Mouse (Mus musculus): Measurements from ENCODE around the gene Ldlrad1. TPM values are rescaled to one million over a fixed set of nuclear protein-coding genes. Genes with fewer than 3 reads are reported as not detected.

Gene Ldlrad1
- polyA plus RNA-seq, 1 experiment from 2014 or later, result not detected

DNA sequence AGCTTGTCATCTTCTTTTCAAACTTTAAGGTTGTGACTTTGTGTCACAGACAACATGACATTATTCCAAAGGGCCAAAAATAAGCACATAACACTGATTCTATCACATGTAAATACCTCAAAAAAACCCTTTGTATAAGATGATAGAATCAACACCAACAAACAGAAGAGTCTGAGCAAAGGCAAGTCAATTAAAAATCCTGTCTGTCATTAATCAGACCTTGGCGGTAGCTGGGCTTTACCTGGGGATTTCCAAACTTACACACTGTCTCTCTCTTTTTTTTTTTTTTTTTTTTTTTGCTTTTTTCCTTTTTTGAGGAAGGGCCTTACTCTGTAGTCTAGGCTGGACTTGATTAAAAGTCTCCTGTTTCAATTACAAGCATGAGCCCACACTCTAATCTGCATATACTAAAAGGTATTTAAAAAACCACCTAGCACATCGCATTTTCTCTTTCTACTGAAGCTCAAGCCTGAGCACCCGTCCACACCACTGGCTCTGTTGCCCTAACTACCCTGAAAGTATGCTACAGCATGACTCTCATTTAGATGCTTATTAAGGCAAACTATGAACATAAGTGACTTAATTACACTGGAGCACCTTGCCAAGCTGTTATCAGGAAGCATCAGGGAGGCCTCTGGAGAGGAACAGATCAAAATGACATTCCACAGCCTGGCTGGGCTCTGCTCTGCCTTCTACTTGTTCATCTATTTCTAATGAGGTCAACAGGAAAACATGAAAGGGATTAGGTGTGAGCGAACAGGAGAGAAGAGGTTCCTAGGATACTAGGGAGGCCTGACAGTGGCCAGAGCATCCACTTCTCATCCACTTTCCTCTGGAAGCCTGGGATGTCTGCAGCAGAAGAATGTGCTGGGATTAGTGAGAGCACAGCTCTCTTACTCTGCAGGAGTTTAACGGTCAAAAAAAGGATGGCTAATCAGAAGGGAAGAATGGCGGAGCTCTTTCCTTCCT lies 34.7 kb downstream of the Ldlrad1 start:
- 80% methylated on average over 6 of the region's 6 CpGs for WGBS

DNA sequence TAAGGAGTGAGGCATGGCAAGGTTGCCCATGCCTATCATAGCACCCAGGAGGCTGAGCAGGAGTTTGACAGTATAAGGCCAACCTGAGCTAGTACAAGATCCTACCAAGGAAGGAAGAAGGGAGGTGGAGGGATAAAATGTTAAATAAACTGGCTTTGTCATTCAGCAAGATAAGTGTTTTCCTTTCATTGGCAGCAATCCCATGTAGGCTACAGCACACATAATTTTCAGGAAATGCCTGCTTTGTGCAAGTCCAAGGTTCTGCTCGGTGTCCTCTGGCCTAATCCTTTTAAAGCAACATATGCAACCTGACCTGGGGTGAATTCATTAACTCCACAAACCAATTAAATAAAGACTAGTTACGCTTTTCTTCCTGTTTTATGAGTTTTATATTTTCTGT lies 36.4 kb downstream of the Ldlrad1 start:
- no peaks in the 10 kb centered on the region for H3K27me3 ChIP-seq (ENCODE audit: control insufficient read depth, insufficient read depth, low read length)
- ATAC-seq (ENCODE audit: insufficient number of reproducible peaks, low FRiP score, low TSS enrichment, low read depth) (no peak), DNase-seq (ENCODE audit: low spot score) (no peak)
- H3K4me2 ChIP-seq (ENCODE audit: low read depth, severe bottlenecking), result no peak overlapping the region
- no peak overlapping the region for H3K27ac ChIP-seq (replicated peaks; ENCODE audit: low read depth, low read length)
- H3K4me1 ChIP-seq (ENCODE audit: control insufficient read depth, insufficient read depth, low read length), result peaks cover 3% of the 10 kb centered on the region; the same call in 1 of the 2 replicates
- 52% methylated on average over 2 of the region's 2 CpGs for WGBS
- no peak overlapping the region for H3K4me3 ChIP-seq (ENCODE audit: low read depth, low read length)
- H3K9me3 ChIP-seq (ENCODE audit: control insufficient read depth, low read length), result no peaks in the 10 kb centered on the region
- peaks cover 2% of the 10 kb centered on the region; the same call in 1 of the 2 replicates for H3K36me3 ChIP-seq (ENCODE audit: control insufficient read depth, insufficient read depth, low read length)
- no peak overlapping the region for H3K9ac ChIP-seq (ENCODE audit: low read length)

More for the DNA sequence above, 34.7 kb downstream of the Ldlrad1 start:
- H3K9me3 ChIP-seq (ENCODE audit: control insufficient read depth, low read length), result no peaks in the 10 kb centered on the region
- DNase-seq (ENCODE audit: low spot score) (no peak), ATAC-seq (ENCODE audit: insufficient number of reproducible peaks, low FRiP score, low TSS enrichment, low read depth) (no peak)
- no peaks in the 10 kb centered on the region for H3K4me1 ChIP-seq (ENCODE audit: control insufficient read depth, insufficient read depth, low read length)
- H3K36me3 ChIP-seq (ENCODE audit: control insufficient read depth, insufficient read depth, low read length), result peaks cover 12% of the 10 kb centered on the region
- H3K4me2 ChIP-seq (ENCODE audit: low read depth, severe bottlenecking), result no peak overlapping the region
- no peak overlapping the region for H3K27ac ChIP-seq (replicated peaks; ENCODE audit: low read depth, low read length)
- H3K4me3 ChIP-seq (ENCODE audit: low read depth, low read length), result no peak overlapping the region
- H3K27me3 ChIP-seq (ENCODE audit: control insufficient read depth, insufficient read depth, low read length), result no peaks in the 10 kb centered on the region
- H3K9ac ChIP-seq (ENCODE audit: low read length), result no peak overlapping the region

DNA sequence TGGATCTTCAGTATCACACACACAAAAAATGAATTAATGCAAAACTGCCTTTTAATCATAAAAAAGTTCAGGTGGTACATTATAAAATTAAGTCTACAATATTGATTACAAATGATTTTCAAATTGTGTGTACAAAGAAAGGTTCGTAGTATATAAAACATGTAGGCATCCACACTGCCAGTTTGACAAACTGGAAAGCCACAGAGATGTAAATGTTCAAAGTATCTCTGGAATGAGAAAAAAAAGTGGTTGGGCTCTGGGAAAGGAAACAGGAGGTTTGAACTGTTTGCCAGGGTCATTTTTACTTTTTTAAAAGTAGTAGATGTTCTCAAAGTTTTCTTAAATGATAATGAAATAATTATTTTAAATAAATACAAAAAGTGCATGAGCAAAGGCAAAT lies 37.1 kb downstream of the Ldlrad1 start:
- WGBS, result 79% methylated on average over 1 of the region's 1 CpGs
- Histone ChIP-seq H3K27me3 (ENCODE audit: control insufficient read depth, insufficient read depth, low read length) (no peaks in the 10 kb centered on the region), H3K9me3 (ENCODE audit: control insufficient read depth, low read length) (no peaks in the 10 kb centered on the region), H3K4me2 (ENCODE audit: low read depth, severe bottlenecking) (no peak overlapping the region), H3K27ac (replicated peaks; ENCODE audit: low read depth, low read length) (no peak overlapping the region), H3K4me1 (ENCODE audit: control insufficient read depth, insufficient read depth, low read length) (peaks cover 3% of the 10 kb centered on the region; the same call in 1 of the 2 replicates), H3K36me3 (ENCODE audit: control insufficient read depth, insufficient read depth, low read length) (peaks cover 2% of the 10 kb centered on the region; the same call in 1 of the 2 replicates), H3K4me3 (ENCODE audit: low read depth, low read length) (no peak overlapping the region), H3K9ac (ENCODE audit: low read length) (no peak overlapping the region)
- no peak for ATAC-seq (ENCODE audit: insufficient number of reproducible peaks, low FRiP score, low TSS enrichment, low read depth)
- DNase-seq (ENCODE audit: low spot score), result no peak

DNA sequence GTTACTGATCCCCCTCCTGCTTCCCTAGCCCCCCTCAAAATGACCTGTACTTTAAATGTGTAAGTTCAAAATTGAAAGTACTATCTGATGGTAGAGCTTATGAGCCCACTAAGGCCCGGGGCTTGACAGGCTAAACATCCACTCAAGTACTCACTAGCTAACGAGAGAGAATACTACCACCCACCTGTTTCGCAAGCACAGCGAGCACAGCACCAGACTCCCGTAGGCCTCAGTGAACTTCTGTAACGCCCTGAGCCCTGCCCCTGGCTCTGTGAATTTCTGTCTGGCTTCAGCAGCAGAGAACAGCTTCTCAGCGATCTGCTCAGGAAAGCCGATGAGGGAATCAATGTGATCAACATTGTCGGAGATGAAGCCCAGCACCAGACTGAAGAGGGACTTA lies 38.1 kb downstream of the Ldlrad1 start:
- Histone ChIP-seq H3K4me2 (ENCODE audit: low read depth, severe bottlenecking) (no peak overlapping the region), H3K9me3 (ENCODE audit: control insufficient read depth, low read length) (no peaks in the 10 kb centered on the region), H3K27ac (replicated peaks; ENCODE audit: low read depth, low read length) (no peak overlapping the region), H3K27me3 (ENCODE audit: control insufficient read depth, insufficient read depth, low read length) (no peaks in the 10 kb centered on the region), H3K4me3 (ENCODE audit: low read depth, low read length) (no peak overlapping the region), H3K4me1 (ENCODE audit: control insufficient read depth, insufficient read depth, low read length) (peaks cover 3% of the 10 kb centered on the region; the same call in 1 of the 2 replicates), H3K9ac (ENCODE audit: low read length) (no peak overlapping the region), H3K36me3 (ENCODE audit: control insufficient read depth, insufficient read depth, low read length) (no peaks in the 10 kb centered on the region; the same call in 1 of the 2 replicates)
- WGBS, result 80% methylated on average over 9 of the region's 9 CpGs
- no peak for ATAC-seq (ENCODE audit: insufficient number of reproducible peaks, low FRiP score, low TSS enrichment, low read depth)
- DNase-seq (ENCODE audit: low spot score), result no peak

DNA sequence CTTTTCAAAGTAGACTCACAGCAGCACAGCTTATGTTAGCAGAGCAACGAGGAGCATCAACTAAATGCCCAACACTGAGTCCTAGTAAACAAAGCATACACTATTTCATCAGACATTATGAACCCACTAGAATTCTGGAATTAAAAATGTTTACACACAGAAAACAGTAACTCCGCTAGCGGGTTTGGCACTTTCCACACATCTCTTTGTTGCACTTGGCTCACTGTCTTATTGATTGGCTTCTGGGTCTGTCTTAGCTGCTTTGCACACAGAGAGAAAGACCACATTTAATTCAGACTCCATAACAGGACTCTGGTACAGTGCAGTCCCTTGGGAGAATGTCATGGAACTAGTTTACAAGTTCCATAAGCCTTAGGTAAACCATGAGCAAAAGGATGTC lies 39.1 kb downstream of the Ldlrad1 start:
- H3K9me3 ChIP-seq (ENCODE audit: control insufficient read depth, low read length), result no peaks in the 10 kb centered on the region
- no peak overlapping the region for H3K27ac ChIP-seq (replicated peaks; ENCODE audit: low read depth, low read length)
- H3K36me3 ChIP-seq (ENCODE audit: control insufficient read depth, insufficient read depth, low read length), result no peaks in the 10 kb centered on the region
- H3K4me3 ChIP-seq (ENCODE audit: low read depth, low read length), result no peak overlapping the region
- DNase-seq (ENCODE audit: low spot score), result no peak
- no peaks in the 10 kb centered on the region for H3K27me3 ChIP-seq (ENCODE audit: control insufficient read depth, insufficient read depth, low read length)
- WGBS, result 92% methylated on average over 3 of the region's 3 CpGs
- ATAC-seq (ENCODE audit: insufficient number of reproducible peaks, low FRiP score, low TSS enrichment, low read depth), result no peak
- H3K4me1 ChIP-seq (ENCODE audit: control insufficient read depth, insufficient read depth, low read length), result peaks cover 3% of the 10 kb centered on the region; the same call in 1 of the 2 replicates
- H3K9ac ChIP-seq (ENCODE audit: low read length), result no peak overlapping the region
- no peak overlapping the region for H3K4me2 ChIP-seq (ENCODE audit: low read depth, severe bottlenecking)

DNA sequence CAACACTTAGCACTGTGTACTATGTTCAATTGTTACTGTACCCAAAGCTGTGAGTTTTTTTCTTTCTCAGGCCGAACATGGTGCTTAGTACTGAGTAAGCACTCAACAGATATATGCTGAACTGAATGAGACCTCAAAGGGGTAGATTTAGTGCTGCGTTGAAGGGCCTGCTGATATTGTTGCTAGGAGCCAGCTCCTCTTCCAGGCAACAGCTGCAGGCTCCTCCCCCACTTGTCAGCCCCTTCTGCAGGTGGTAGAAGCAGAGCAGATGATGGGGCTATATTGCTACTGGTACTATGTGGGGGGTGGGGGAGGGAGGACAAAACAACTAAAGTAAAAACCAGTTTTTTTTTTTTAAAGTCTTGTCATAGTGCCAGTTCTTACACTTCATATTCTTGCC lies 40.5 kb downstream of the Ldlrad1 start:
- Histone ChIP-seq H3K9me3 (ENCODE audit: control insufficient read depth, low read length) (no peaks in the 10 kb centered on the region), H3K9ac (ENCODE audit: low read length) (no peak overlapping the region), H3K27me3 (ENCODE audit: control insufficient read depth, insufficient read depth, low read length) (no peaks in the 10 kb centered on the region), H3K36me3 (ENCODE audit: control insufficient read depth, insufficient read depth, low read length) (no peaks in the 10 kb centered on the region), H3K27ac (replicated peaks; ENCODE audit: low read depth, low read length) (no peak overlapping the region), H3K4me2 (ENCODE audit: low read depth, severe bottlenecking) (no peak overlapping the region), H3K4me1 (ENCODE audit: control insufficient read depth, insufficient read depth, low read length) (peaks cover 5% of the 10 kb centered on the region), H3K4me3 (ENCODE audit: low read depth, low read length) (no peak overlapping the region)
- DNase-seq (ENCODE audit: low spot score) (no peak), ATAC-seq (ENCODE audit: insufficient number of reproducible peaks, low FRiP score, low TSS enrichment, low read depth) (no peak)
- WGBS, result 76% methylated on average over 2 of the region's 2 CpGs

DNA sequence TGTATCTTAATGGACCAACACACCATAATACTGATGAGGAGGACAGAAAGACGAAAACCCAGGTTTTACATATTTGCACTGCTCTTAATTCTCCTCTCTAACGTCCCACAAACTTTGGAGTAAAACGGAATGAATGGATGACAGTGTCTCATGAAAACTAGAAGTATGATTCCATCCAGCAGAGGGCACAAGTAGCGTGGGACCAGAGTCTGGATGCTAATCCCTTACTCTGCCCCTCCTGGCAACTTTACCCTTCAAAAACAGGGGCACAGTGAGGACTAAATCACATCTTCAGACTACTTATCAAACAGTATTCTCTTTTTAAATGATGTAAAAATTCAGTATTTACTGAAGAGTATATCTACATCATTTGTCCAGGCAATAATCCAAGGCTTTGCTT lies 41.5 kb downstream of the Ldlrad1 start:
- peaks cover 7% of the 10 kb centered on the region for H3K4me1 ChIP-seq (ENCODE audit: control insufficient read depth, insufficient read depth, low read length)
- WGBS, result 32% methylated on average over 4 of the region's 4 CpGs

DNA sequence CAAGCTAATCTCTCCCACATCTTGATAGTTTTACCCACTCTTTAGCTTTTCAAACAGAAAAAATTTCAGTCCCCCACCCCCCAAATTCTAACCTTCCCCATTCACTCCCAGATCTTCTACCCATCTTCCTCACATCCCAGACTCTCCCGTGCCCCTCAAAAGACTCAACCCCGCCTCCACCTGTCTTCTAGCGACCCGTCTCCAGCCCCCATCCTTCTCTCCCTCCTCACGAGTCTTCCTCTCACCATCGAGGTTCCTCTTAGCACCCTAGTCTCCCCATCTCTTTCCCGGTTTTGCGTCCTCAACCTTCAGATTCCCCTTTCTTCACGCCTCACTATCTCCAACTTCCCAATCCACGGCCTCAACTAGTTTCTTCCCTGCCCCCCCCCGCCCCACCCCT lies 43.5 kb downstream of the Ldlrad1 start:
- peak overlapping the region; percentile 75 for H3K4me2 ChIP-seq (ENCODE audit: low read depth, severe bottlenecking)
- H3K9me3 ChIP-seq (ENCODE audit: control insufficient read depth, low read length), result no peaks in the 10 kb centered on the region
- no peak overlapping the region; the same call in 1 of the 2 replicates for H3K27ac ChIP-seq (replicated peaks; ENCODE audit: low read depth, low read length)
- H3K27me3 ChIP-seq (ENCODE audit: control insufficient read depth, insufficient read depth, low read length), result no peaks in the 10 kb centered on the region
- H3K36me3 ChIP-seq (ENCODE audit: control insufficient read depth, insufficient read depth, low read length), result no peaks in the 10 kb centered on the region
- under 1% methylated on average over 11 of the region's 11 CpGs for WGBS
- H3K9ac ChIP-seq (ENCODE audit: low read length), result peak overlapping the region; percentile 87
- H3K4me1 ChIP-seq (ENCODE audit: control insufficient read depth, insufficient read depth, low read length), result peaks cover 7% of the 10 kb centered on the region
- ATAC-seq (ENCODE audit: insufficient number of reproducible peaks, low FRiP score, low TSS enrichment, low read depth) (no peak), DNase-seq (ENCODE audit: low spot score) (no peak)
- peak overlapping the region; percentile 81 for H3K4me3 ChIP-seq (ENCODE audit: low read depth, low read length)

More for the DNA sequence above, 41.5 kb downstream of the Ldlrad1 start:
- DNase-seq (ENCODE audit: low spot score) (peak; percentile 35), ATAC-seq (ENCODE audit: insufficient number of reproducible peaks, low FRiP score, low TSS enrichment, low read depth) (no peak)
- H3K4me2 ChIP-seq (ENCODE audit: low read depth, severe bottlenecking), result no peak overlapping the region
- no peaks in the 10 kb centered on the region for H3K9me3 ChIP-seq (ENCODE audit: control insufficient read depth, low read length)
- H3K9ac ChIP-seq (ENCODE audit: low read length), result no peak overlapping the region
- H3K36me3 ChIP-seq (ENCODE audit: control insufficient read depth, insufficient read depth, low read length), result no peaks in the 10 kb centered on the region
- H3K4me3 ChIP-seq (ENCODE audit: low read depth, low read length), result no peak overlapping the region
- H3K27ac ChIP-seq (replicated peaks; ENCODE audit: low read depth, low read length), result no peak overlapping the region
- no peaks in the 10 kb centered on the region for H3K27me3 ChIP-seq (ENCODE audit: control insufficient read depth, insufficient read depth, low read length)

Measured in limb, embryonic 11.5 days (tissue).